In genomic region chr3:28485716-28486115, GRCm38 (mm10) we compare ENCODE assay signal across 13 mouse cellular contexts.
DNase-seq lines count a peak whose midpoint lies in the region; ATAC-seq and TF ChIP-seq lines count a peak whose summit lies in the region.
"Had no signal": no experiment of that assay in that cellular context is flagged by ENCODE, and none has a peak within 500 bp of the region (broad histone marks: within the 10 kb centered on the region; RNA-seq: fewer than 3 reads in every experiment).

No protein-coding gene starts in this region.

- WGBS in heart, embryonic 13.5 days, result 34% methylated on average over 7 of the region's 7 CpGs

- H3K36me3 ChIP-seq in heart, embryonic 13.5 days, result no peaks in the 10 kb centered on the region
- H3K36me3 ChIP-seq: hindbrain, embryonic 10.5 days; limb, embryonic 10.5 days had no signal

- no peak overlapping the region for H3K9ac ChIP-seq in heart, embryonic 13.5 days

- H3K27ac ChIP-seq in embryonic fibroblast, embryonic 13.5 days (ENCODE audit: insufficient read depth, low read length), result peak overlapping the region; percentile 99
- H3K27ac ChIP-seq in heart, embryonic 13.5 days (replicated peaks), result peak overlapping the region; percentile 80
- H3K27ac ChIP-seq: hindbrain, embryonic 10.5 days; limb, embryonic 10.5 days; stomach, postnatal 0 days had no signal

- peak; percentile 77 for ATAC-seq in cerebellum, adult (ENCODE audit: insufficient number of reproducible peaks, low FRiP score, low TSS enrichment)
- no peak for ATAC-seq in heart, embryonic 13.5 days (ENCODE audit: extremely low read depth, insufficient number of reproducible peaks, low FRiP score, low TSS enrichment)
- ATAC-seq: forebrain, embryonic 14.5 days; intestine, postnatal 0 days had no signal

- peaks cover 12% of the 10 kb centered on the region for H3K4me1 ChIP-seq in embryonic fibroblast, embryonic 13.5 days (ENCODE audit: control insufficient read depth, insufficient read depth, low read length)
- peaks cover 11% of the 10 kb centered on the region for H3K4me1 ChIP-seq in heart, embryonic 13.5 days

- DNase-seq in cerebellum, adult 11 months, result no peak
- DNase-seq in 3134 (ENCODE audit: extremely low read depth, insufficient read length, low spot score), result peak; percentile 31
- no peak for DNase-seq in frontal cortex, postnatal 10 days (ENCODE audit: low spot score in 2 of 2)
- no peak for DNase-seq in testis, postnatal 14 days (ENCODE audit: low spot score)
- no peak for DNase-seq in layer of hippocampus, adult 18-20 months (ENCODE audit: low spot score in 2 of 2)

- H3K9me3 ChIP-seq in heart, embryonic 13.5 days, result peaks cover 6% of the 10 kb centered on the region; the same call in 1 of the 2 replicates
- H3K9me3 ChIP-seq: limb, embryonic 10.5 days had no signal

- no peak for TF ChIP-seq CTCF in embryonic fibroblast, embryonic 13.5 days (IDR thresholded peaks at IDR 0.05; ENCODE audit: borderline replicate concordance, insufficient read depth, low read length)

- TF ChIP-seq POLR2A in embryonic fibroblast, embryonic 13.5 days (IDR thresholded peaks at IDR 0.05; ENCODE audit: low read depth, low read length), result peak; percentile 31

- H3K4me2 ChIP-seq in heart, embryonic 13.5 days, result no peak overlapping the region

- H3K4me3 ChIP-seq in embryonic fibroblast, embryonic 13.5 days (ENCODE audit: insufficient read depth, low read length), result no peak overlapping the region
- H3K4me3 ChIP-seq in heart, embryonic 13.5 days, result no peak overlapping the region
- H3K4me3 ChIP-seq: hindbrain, embryonic 10.5 days; limb, embryonic 10.5 days had no signal

- H3K27me3 ChIP-seq in heart, embryonic 13.5 days (replicated peaks), result no peaks in the 10 kb centered on the region
